Mouse (Mus musculus): ENCODE results near the gene Ccdc171.

GRCm38 (mm10) chr4:83888459-83889054, 363.2 kb downstream of the Ccdc171 start:
- TF ChIP-seq CTCF (IDR thresholded peaks at IDR 0.05; ENCODE audit: borderline replicate concordance, control insufficient read depth, extremely low read depth, insufficient read depth, low read length, poor library complexity) (no peak), POLR2A (IDR thresholded peaks at IDR 0.05; ENCODE audit: control insufficient read depth, extremely low read depth, insufficient read depth, low read length, poor library complexity) (no peak)
